Mouse (Mus musculus): ENCODE measurements around the gene Dmd.
"Not testable (repeated sequence)": the region's sequence is repeated elsewhere in the genome, so short reads cannot be mapped to it uniquely, and the experiment has no call there.

The Dmd gene

DNA sequence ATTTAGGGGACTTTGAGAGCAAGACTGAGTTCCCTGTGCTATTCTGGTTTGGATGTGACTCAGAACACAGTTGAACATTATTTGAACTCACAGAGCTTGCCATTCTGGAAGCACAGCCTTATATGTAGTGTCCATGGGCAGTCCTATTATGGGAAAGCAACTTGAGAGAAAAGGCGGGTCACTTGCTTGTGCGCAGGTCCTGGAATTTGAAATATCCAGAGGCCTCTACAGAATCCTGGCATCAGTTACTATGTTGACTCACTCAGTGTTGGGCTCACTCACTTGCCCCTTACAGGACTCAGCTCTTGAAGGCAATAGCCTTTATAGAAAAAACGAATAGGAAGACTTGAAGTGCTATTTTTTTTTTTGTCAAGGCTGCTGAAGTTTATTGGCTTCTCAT is at the start of gene Dmd:
Dmd (plus strand) TSS at position 241 of the 400 bp plus-strand sequence.
- no peak for DNase-seq

DNA sequence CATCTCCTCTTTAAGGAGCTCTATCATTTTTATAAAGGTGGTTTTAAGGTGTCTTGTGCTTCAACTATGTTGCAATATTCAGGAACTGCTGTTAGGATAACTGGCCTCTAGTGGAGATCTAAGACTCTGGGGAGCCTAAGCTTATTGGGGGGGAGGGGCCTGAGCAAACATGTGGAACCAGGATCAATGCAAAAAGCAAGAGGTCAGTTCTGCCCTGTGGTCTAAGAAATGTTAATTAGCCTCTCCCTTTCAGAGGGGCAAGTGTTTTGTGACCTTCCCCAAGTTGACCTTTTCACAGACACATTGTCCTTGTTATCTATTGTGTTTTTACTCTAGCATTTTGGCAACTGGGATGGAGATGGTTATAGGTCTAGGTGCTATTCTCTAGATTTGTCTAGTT is 47.2 kb upstream of the Dmd start:
- no peak for DNase-seq

DNA sequence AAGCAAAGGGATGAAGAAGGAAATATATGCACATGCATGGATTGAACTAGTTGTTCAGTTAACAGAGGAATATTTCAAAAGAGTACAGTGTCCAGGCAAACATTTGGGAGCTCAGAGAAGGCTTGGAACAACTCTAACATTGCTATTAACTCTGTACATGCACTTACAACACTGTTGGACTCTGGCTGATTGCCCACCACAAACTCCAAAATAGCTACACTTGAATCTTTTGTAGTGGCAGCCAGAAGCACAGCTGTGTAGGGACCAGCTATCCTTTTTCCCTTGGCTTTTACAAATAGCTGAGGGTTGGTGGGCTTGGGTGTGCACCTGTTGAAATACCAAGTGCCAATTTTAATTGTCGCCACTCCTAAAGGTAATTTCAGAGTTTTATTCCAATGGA is 39.0 kb downstream of the Dmd start:
- DNase-seq: no peak

DNA sequence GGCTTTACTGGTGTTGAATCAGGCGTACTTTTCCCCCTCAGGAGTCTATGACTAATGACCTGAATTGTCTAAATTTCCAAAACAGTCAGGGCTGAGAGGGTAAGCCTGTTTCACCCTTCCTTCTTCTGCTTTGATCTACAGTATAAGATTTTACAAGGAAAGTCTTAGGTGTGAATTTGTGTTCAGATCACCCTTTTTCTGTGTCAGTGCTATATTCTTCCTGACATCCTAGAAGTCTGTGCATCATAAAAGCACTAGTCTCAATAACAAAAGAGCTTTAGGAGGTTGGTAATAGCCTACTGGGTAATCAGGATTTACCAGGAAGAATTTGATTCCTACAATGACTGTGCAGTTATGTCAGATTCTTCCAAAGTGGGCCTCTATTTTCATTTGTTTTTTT is 101.5 kb downstream of the Dmd start:
- no peak for DNase-seq

DNA sequence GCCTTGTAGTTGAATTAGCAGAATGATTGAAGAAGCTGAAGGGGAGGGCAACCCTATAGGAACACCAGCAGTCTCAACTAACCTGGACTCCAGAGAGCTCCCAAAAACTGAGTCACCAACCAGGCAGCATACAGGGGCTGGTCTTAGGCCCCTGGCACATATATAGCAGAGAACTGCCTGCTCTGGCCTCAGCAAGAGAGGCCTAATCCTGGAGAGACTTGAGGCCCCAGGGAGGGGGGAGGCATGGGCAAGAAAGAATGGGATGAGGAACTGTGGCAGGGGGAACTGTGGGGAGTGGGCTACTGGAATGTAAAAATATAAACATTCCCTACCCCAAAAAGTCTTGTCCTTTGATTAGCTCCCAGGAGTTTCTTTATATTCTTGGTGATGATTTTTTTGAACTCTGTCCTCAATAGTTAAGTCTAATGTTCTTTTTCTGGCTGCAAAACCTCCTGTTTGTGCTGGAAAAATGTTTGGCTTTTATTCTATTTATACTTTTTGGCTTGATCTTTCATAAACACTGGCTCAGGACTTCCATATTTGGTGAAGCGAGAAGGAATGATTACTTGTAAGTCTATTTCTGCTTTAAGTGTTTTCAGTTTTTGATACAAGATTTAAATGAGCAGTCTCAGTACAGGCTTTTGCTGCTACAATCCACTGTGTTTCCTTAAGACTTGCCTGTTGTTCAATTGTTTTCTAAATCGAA is 167.7 kb downstream of the Dmd start:
- DNase-seq: no peak

DNA sequence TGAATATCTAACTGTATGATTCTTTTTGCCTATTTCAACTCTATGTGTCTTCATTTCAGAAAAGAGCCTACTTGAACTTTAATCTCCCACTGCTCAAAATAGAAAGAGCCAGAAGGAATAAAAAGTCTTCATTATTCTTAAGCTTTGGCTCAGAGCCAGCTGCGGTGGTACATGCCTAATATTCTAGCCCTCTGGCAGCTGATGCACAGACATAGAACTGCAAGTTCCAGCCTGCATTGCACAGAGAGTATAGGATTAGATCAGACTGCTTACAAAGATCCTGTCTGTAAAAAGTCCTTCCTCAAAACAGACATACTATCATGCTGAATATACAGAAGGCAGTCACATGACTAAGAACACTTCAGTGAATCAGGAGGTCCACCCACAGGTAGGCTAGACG is 168.5 kb downstream of the Dmd start:
- no peak for DNase-seq

DNA sequence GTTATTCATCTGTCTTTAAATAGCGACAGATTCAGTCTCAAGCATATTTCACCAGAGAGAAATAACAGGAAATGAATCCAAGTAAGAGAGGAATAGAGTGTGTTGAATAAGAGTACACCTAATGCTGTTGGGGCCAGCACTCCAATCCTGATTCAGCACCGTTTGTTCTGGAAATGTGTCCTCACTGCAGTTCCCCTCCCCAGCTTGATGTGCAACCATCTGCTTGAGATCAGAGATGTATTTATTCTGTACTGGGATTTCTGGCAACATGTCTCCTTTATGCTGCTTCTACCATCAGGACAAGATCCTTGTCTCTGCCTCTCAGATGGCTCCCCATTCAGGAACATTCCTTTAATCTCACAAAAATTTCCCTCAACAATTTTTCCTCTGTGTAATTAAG is 271.9 kb downstream of the Dmd start:
- DNase-seq: peak; percentile 11

DNA sequence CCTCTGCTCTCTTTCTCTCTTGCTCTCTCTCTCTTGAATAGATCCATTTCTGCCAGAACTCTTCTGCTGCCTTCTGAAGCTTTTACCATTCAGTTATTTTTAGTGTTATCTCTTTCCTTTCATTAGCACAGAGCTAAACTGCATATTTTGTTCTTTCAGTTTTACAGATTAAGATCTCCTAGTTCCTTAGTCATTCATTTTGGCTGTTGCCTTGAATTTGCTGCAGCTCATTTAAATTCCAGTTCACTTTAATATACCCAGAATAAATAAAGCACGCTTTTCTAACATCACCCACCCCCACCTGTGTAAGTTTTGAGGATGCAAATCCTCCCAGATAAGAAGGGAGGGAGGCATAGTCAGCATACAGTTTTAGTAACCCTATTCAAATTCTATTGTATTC is 272.4 kb downstream of the Dmd start:
- no peak for DNase-seq

DNA sequence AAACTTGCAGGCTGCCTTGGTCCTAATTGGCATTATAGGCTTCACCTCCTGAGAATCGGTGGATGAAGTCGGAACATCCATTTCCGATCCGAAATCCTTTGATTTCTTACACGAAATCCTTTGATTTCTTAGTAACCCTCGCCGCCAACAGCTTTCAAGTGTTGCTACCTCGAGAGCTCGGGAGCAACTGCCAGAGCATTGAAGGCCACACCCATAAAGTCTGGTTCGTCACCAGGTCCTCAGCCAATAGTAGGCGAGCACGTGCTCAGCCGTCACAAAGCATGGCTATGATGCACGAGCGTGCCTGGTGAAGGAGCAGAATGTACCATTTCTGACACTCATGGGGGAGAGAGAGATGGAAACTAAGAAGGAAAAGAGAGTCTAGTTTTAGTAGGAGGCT is 538.9 kb downstream of the Dmd start, which contains the start of gene Tsga8:
Tsga8 (minus strand) TSS at position 327 of the 400 bp plus-strand sequence.
- DNase-seq: no peak

DNA sequence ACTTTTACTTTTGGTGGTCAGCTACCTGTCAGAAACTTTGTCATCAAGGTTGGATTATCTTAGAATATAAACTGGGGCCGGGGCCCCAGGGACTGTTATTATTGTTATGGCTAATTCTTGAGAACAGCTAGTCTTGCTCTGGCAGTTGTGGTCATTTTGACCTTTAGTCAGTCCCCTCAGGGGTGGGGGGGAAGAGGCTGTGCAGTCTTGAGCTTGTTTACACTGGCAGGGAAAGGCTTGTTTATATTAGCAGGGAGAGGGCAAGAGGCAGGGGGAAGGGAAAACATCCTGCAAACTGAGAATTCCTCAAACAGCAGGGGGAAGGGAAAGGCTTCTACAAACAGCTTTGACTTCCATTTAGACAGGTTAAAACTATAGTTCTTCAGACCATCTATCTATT is 726.3 kb downstream of the Dmd start:
- no peak for DNase-seq

DNA sequence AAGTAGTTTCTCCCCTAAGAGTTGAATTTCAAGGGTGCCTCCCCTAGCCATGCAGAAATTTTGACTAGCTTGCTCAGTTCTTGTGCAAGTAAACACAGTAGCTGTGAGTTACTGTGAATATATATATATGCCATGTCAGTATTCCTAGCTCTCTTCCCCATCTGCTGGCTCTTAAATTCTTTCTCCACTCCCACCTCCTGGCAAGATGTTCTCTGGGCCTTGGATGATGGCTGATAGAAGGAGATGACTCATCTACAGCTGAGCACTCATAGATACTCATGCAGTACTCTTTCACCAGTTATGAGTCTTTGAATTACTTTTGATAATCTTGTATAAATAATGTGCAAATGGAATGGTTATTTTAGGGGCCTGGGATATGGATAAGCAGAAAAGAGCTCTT is 737.9 kb downstream of the Dmd start:
- DNase-seq: no peak

DNA sequence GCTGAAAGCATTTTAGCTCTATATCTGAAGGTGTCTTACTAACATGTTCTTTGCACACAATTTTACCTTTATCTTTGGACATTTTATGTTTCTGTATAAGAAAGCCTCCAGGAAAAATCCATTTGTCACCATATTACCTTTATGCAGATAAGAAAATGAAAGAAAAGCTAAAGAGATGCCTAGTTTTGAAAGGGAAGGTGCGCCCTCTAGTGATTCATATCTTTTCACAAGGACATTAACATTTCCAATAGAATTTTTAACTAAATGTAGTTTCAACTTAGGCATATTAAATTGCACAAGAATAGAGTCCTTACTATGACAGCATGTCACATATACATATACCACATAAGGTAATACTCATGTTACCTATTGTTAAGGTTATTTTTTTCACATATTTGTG is 791.9 kb downstream of the Dmd start:
- DNase-seq: no peak

DNA sequence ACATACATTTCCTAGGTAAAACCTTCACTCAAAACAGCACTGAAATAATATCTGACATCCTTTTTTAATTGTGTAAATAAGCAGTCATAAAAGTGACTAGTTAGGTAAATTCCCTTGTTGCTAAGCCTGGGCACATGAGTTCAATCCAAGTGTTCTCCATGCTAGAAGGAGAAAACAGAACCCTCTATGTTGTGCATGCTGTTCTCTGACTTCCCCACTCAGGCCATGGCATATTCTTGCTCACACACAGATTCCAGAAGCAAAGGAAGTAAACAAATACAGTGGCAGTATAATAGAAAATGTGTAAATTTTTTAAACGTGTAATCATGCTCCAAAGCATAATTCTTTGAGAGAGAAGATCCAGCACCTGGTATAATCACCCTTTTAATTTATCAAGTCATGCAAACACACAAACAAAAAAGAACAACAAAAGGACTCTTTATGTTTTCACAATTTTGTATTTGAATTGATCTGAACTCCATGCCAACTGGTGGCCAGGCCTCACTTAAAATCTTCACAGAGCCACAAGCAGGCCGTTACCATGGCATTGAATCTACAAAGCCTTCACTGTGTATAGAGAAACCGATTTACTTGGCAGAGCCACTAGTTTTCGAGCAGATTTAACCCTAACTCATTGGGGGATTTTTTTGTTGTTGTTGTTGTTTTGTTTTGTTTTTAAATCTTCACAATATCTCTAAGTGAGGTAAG is 797.8 kb downstream of the Dmd start:
- no peak for DNase-seq

DNA sequence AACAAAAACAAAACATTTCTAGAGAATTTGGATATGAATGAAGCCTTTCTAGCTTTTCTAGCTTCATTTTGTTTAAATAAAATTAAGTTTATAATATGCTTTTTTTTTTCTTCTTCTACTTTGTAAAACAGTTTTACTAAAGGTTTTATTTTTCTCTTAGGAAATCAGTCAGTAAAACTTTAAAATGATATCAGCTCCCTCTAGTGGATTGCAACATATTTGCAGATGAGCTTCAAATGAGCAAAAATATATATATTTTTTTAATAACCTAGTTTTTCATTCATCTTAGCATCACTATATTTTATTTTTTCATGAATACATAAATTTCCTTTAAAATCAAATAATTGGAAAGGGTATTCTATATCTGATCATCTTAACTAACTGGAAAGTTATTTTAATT is 838.7 kb downstream of the Dmd start:
- DNase-seq: no peak

DNA sequence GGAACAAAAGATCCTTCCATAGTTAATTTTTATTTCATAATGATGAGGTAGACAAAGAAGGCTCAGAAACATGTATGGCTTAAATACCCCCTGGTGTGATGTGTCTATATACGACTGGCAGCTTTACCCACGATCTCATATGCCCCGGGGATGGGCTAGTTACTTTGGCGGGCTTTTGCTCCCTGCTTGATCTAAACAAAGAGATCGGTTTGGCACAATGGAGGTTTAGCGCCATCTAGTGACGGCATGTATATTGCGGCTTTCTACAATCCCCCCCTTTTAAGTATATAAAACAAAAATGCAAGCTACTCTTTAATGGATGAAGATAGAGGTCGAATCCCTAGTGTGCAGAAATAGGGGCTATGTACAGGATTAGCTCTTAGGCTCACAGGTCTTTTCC is 918.8 kb downstream of the Dmd start:
- not testable (repeated sequence) for DNase-seq

DNA sequence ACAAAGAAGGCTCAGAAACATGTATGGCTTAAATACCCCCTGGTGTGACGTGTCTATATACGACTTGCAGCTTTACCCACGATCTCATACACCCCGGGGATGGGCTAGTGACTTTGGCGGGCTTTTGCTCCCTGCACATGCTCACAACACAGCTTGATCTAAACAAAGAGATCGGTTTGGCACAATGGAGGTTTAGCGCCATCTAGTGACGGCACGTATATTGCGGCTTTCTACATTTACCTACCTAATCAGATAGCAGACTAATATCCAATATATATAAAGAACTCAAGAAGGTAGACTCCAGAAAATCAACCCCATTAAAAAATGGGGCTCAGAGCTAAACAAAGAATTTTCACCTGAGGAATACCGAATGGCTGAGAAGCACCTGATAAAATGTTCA is 926.7 kb downstream of the Dmd start:
- DNase-seq: not testable (repeated sequence)

DNA sequence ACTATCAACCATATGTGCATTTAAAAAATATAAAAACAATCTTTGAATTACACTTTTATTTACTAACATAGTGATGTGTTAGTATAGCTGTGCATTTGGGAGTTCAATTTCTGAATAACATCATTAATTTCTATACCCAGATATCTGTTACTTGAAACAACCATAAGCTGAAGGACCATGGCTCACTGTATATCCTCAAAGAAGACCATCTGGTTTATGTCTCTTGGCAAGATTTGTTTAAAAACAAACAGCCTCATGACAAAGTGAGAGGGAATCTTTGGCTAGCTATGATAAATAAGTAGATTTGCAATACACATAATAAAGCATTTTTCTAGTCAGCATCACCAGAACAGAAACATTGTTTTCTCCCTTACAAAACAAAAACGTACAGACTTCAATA is 1027.2 kb downstream of the Dmd start:
- no peak for DNase-seq

DNA sequence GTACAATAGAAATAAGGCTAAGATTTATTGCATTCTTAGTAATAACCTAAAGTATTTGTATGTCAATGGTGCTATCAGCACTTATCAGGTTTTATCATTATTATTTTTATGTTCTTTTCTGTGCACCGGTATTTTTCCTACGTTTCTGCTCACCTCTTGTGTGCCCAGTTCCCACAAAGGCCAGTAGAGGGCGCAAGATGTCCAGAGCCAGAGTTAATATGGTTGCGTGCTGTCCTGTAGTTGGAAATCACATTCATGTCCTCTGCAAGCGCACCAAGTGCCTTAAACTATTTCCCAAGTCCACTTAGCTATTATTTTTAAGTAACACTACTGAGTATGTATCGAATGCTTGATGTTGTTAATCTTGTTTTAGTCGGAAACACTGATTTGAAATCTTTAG is 1052.6 kb downstream of the Dmd start:
- peak; percentile 6 for DNase-seq

DNA sequence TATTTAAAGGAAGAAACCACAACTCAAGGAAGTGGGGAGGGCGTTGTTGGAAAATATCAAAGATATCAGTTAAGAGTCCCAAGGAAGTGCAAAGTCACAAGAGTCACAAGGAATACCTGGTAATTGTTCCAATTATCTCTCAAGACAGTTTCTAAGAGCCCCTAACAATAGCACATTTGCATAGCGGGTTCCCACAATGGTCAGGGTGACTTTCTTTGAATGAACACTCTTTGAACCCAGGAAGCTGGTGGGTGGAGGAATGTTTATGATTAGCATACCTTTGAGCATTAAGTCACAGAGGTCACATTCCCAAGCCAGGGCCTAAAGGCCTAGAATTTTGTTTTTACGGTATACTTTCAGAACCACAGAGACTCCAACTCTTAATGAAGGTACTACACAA is 1113.8 kb downstream of the Dmd start:
- DNase-seq: not testable (repeated sequence)

DNA sequence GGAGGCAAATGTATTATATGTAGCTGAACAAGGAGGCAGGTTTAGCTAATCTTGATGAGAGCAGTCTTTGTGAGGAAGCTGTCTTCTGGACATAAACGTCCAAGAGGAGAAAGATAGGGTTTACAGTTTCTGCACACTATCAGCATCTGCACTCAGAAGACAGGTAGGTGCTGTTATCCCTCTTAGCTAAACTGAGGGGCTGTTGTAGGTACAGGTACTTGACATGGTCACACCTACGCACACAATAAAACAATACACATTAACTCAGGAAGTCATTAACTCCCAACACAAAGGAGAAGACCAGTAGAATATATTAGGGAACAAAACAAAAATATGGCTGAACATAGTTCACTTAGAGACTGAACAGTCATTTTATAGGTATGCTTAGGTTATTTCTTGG is 1217.2 kb downstream of the Dmd start:
- DNase-seq: no peak

DNA sequence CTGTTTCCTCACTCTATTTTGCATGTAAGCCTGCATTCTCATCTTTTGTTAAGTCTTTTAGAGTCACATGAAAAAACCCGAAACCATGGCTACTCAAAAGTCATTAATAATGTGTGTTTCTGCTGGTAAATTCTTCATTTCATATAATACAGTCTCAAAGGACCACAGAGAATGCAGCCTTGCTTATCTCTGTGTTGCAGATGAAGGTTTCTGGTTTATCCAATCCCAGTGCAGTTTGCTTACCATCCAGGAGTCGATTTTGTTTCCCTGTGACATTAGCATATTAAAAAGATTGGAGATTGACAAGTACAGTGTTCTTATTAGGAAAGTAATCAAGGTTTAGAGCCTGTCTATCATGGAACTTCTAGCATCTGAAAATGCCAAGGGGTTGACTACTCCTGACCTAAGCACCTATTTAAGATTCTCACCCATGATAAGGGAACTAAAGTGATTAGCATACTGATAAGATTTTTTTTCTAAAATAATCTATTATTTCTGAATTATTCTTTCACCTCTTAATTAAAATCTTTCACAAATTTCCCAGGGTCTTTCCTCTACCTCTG is 1292.7 kb downstream of the Dmd start:
- DNase-seq: no peak

DNA sequence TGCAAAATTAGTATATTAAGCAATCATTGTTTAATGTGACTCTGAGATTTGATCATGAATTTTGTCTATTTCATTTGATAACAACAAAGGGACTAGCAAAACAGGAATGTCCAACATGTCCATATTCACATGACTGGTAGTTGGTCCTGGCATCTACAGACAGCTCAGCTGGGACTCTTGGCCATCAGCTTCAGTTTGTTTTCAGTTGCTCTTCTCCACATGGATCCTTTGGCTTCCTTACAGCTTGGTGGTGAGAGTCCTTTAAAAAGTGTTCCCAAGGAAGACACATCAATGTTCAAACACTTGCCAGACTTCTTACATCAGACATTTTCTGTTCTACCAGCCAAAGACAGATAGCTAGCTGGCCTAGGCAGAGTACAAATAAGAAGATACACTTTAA is 1381.9 kb downstream of the Dmd start:
- DNase-seq: no peak

DNA sequence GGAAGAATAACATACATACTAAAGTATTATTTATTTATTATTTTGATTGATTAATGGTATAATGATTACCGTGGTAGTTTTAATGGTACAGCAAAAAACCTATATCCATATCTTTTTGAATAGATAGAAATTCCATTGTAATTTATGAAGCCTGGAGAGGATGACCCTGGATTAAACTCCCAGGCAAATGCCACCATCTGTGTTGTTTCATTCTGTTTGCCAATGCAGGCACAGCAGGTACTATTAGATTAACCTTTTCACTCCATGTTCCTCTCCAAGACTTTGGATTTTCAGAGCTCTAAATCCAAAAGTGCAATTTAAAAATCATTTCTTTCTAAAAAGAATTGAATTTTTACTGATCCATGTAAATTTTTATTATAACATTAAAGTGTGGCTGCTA is 1383.5 kb downstream of the Dmd start:
- DNase-seq: no peak

DNA sequence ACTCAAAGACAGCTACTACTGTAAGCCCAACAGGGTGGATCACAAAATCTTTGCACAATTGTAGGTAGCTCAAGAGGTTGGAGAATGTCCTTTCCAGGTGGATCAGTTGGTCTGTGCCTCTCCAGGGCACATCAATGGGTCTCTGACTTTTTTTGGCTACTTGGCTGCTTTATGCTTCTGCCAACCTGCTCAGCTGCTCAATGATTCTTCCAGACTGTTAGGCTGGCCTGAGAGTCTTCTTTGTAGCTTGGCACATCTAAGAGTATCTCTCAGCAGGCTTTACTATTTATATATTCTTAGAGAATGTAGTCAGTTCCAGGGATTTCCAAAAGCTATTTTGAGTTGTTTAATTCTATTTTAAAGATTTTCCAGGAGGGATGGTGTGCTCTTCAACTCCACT is 1416.3 kb downstream of the Dmd start:
- DNase-seq: no peak

DNA sequence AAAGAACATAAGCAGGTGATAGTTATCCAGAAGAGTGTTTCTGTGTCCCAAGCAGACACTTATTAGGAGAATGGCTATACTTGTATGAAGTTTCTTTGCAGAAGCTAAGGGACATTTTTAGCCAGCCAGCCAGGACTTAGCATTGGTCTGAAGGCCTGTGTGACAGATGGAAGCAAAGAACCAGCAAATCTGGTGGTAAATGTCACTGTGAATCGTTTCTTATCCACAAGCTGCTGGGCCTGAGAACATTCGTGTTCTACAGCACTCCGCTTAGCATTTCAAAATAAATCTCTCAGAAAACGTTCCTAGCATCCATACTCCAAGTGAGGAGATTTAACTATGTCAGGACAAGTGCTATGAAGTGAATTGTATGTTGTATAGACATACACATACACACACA is 1486.9 kb downstream of the Dmd start:
- DNase-seq: no peak

Data from right cerebral cortex, postnatal 25 days (tissue).